Mouse (Mus musculus) heart, embryonic 16.5 days (tissue): ENCODE data around the gene Cacna1d. TPM values are rescaled to one million over a fixed set of nuclear protein-coding genes. Genes with fewer than 3 reads are reported as not detected.

Experiments
- ATAC-seq: fragments of 200-750 bp; cut with Nextera tagmentation; replicated peaks from 2 replicates; pipeline ENCODE4 v1.8.0; 2017; ENCODE audit warnings: moderate number of reproducible peaks; ENCODE audit not compliant: insufficient read depth, low FRiP score; ENCODE audit errors: extremely low read depth
- H3K27ac ChIP-seq: fragments of 300-500 bp; sonication (generic); 2 replicates; pipeline ENCODE4 v1.5.1; 2014; ENCODE audit warnings: mild to moderate bottlenecking, low read length, control low read depth, moderate library complexity
- H3K27me3 ChIP-seq: fragments of 300-500 bp; sonication (generic); 2 replicates; pipeline ENCODE4 v1.6.1; 2014; ENCODE audit warnings: low read length, mixed read lengths; ENCODE audit not compliant: control insufficient read depth, insufficient read depth
- H3K36me3 ChIP-seq: fragments of 300-500 bp; sonication (generic); 2 replicates; pipeline ENCODE4 v1.6.1; 2014; ENCODE audit not compliant: control insufficient read depth, insufficient read depth
- H3K4me1 ChIP-seq: fragments of 300-500 bp; sonication (generic); 2 replicates; pipeline ENCODE4 v1.6.1; 2014; ENCODE audit warnings: low read length, mixed read lengths; ENCODE audit not compliant: control insufficient read depth, insufficient read depth
- H3K4me2 ChIP-seq: fragments of 300-500 bp; sonication (generic); 2 replicates; pipeline ENCODE4 v1.6.1; 2014; ENCODE audit warnings: low read depth, mild to moderate bottlenecking, control low read depth, low read length
- H3K4me3 ChIP-seq: fragments of 300-500 bp; sonication (generic); 2 replicates; pipeline ENCODE4 v1.5.1; 2014; ENCODE audit warnings: mild to moderate bottlenecking, control low read depth, low read length
- H3K9ac ChIP-seq: fragments of 300-500 bp; sonication (generic); 2 replicates; pipeline ENCODE4 v1.6.1; 2014; ENCODE audit warnings: low read length, control low read depth
- H3K9me3 ChIP-seq: fragments of 300-500 bp; sonication (generic); replicated peaks from 2 replicates; pipeline ENCODE4 v1.6.1; 2016; ENCODE audit warnings: low read length; ENCODE audit not compliant: control insufficient read depth
- WGBS: fragments of 180-500 bp; shearing (Covaris S2); extraction: QIAGEN DNeasy Blood & Tissue Kit; methylation state at CpG from one replicate; pipeline ENCODE4 v1.1.7; 2014; 5-methylcytosine and 5-hydroxymethylcytosine counted together
- polyA plus RNA-seq: library from polyadenylated mRNA; unstranded; fragments of >200 nt; fragmentation: Nextera tagmentation; extraction: Ambion mirVana; gene quantifications from 2 replicates; pipeline ENCODE4 v1.2.1, GENCODE M21; 2015

The Cacna1d gene
- polyA plus RNA-seq, 1 experiment from 2014 or later: 4.9 TPM

DNA sequence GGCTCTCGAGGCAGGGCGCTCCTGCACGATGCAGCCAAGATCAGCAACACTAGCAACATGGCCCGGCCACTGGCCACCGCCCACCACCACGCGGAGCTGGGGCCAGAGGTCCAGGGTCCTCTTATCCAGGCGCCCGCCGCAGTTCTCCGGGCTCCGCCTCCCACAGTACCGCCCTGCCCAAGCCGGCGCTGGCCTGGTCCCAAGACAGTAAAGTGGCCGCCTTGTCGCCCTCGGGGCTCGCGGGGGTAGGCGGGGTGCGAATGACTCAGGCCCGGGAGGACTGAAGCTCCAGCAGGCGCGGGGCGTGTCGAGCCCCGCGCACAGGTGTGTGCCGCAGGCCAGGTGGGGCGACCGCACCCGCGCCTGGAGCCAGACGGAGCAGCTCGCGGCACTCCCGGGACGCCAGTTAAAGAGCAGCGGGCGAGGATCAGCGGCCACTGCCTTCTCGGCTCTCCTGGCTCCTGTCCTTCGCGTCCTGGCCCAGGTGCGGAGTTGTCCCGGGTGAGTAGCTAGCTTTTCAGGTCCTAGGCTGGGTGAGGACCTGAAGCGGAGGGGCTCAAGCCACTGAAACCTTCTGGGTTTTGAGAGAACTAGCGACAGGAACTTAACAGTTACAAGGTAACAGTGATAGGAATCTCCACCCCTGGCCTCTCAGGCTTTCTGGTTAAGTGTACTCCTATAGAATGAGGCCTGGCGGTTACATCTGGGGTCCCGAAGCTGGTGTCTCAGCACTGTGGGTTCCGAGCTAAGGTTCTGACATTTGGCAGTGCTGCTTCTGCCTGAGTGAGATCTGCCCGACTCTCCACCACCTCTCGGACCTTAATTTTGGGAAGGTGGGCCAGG is 482.3 kb downstream of the Cacna1d start, which contains the start of the genes Il17rb and Chdh:
Gene Il17rb (minus strand): TSS at position 164 of the 843 bp plus-strand sequence.
Gene Chdh (plus strand): TSS at position 291 of the 843 bp plus-strand sequence.
- Histone ChIP-seq H3K36me3 (no peaks in the 10 kb centered on the region), H3K4me3 (peak within 1 kb of the TSS; percentile 57), H3K27me3 (peaks cover 20% of the 10 kb centered on the region), H3K27ac (peak within 1 kb of the TSS; percentile 1; the same call in 1 of the 2 replicates), H3K9ac (peak within 1 kb of the TSS; percentile 67), H3K9me3 (no peaks in the 10 kb centered on the region), H3K4me2 (peak within 1 kb of the TSS; percentile 90), H3K4me1 (peaks cover 10% of the 10 kb centered on the region)
- peak; percentile 42 for ATAC-seq
- 8% methylated on average over 54 of the region's 54 CpGs for WGBS

DNA sequence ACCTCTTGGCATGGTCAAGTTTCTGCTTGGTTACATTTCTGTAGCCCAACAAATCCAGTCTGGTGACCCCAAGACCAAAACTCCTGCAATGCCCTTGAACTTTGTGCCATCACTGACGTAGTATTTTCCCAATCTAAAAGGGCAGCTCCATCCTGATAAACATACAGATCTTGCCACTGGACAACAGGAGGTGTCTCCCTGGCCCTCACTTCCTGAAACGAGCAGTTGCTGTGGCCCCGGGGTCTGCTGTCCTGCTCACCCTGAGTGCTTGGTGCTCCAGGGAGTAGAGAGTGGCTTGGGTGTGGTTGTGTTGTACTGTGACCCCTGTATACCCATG is 491.8 kb downstream of the Cacna1d start:
- Histone ChIP-seq H3K9ac (no peak overlapping the region), H3K36me3 (peaks cover 21% of the 10 kb centered on the region), H3K4me3 (no peak overlapping the region), H3K4me2 (no peak overlapping the region), H3K27me3 (no peaks in the 10 kb centered on the region), H3K9me3 (no peaks in the 10 kb centered on the region), H3K27ac (no peak overlapping the region), H3K4me1 (0 out of 2 replicates have a peak, but pooled peaks cover 2% of the 10 kb centered on the region)
- WGBS: 72% methylated on average over 3 of the region's 3 CpGs
- no peak for ATAC-seq

DNA sequence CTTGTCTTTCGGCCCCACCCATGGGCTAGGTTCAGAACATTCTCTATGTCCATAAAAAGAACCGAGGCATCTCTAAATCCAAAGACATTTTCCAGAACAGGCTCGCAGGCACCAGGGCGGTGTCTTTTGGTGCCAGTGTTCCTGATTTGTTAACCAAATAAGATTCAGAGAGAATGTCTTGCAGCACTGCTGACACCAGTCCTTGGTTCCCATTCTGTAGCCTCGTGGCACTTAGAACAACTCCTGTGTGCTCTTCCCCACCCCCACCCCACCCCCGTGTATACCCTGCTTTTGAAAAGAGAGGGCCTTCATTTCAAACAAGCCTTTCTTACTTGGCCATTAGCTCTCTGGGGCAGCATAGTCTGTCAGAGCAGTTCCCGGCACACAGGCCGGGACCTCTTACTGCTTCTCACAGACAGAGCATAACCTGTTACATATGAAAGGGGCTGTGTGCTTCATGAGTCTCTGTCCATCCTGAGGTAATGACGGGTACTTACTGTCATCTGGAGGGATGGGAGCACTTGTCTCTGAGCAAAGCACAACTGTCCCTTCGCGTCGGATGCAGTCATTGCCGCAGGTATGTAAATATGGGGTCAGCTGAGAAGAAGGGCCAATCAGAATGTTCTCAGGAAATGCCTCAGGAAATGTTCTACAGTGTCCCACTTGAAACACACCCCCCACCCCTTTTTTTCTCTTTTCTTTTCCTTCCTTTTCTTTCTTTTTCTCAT is 492.3 kb downstream of the Cacna1d start:
- no peak for ATAC-seq
- Histone ChIP-seq H3K4me2 (no peak overlapping the region), H3K9me3 (no peaks in the 10 kb centered on the region), H3K9ac (no peak overlapping the region), H3K27ac (no peak overlapping the region), H3K4me1 (0 out of 2 replicates have a peak, but pooled peaks cover 2% of the 10 kb centered on the region), H3K36me3 (peaks cover 25% of the 10 kb centered on the region), H3K4me3 (no peak overlapping the region), H3K27me3 (no peaks in the 10 kb centered on the region)
- 82% methylated on average over 13 of the region's 13 CpGs for WGBS

DNA sequence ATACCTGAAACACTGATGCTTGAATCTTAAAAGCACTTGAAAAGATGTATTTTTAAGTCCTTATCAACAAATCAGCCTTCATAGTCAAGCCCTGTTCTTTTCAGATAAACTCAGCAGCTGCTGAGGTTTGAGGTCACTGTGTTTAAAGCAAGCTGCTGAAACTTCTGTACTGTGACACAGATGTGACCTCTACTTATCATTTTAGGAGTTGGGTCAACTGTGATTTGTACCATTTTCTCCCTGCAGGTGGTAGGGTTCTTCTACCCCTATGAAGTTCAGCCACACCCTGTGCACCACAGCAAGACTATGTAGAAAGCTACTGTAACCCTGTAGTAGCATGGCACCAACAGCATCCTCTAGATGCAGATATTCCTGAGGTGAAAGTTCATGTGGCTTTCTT is 493.9 kb downstream of the Cacna1d start:
- no peak overlapping the region for H3K4me3 ChIP-seq
- no peaks in the 10 kb centered on the region for H3K27me3 ChIP-seq
- no peak overlapping the region for H3K4me2 ChIP-seq
- H3K4me1 ChIP-seq: 0 out of 2 replicates have a peak, but pooled peaks cover 2% of the 10 kb centered on the region
- no peak; the same call in 1 of the 2 replicates for ATAC-seq
- peaks cover 41% of the 10 kb centered on the region for H3K36me3 ChIP-seq
- no peak overlapping the region for H3K27ac ChIP-seq
- no peak overlapping the region for H3K9ac ChIP-seq
- H3K9me3 ChIP-seq: no peaks in the 10 kb centered on the region

DNA sequence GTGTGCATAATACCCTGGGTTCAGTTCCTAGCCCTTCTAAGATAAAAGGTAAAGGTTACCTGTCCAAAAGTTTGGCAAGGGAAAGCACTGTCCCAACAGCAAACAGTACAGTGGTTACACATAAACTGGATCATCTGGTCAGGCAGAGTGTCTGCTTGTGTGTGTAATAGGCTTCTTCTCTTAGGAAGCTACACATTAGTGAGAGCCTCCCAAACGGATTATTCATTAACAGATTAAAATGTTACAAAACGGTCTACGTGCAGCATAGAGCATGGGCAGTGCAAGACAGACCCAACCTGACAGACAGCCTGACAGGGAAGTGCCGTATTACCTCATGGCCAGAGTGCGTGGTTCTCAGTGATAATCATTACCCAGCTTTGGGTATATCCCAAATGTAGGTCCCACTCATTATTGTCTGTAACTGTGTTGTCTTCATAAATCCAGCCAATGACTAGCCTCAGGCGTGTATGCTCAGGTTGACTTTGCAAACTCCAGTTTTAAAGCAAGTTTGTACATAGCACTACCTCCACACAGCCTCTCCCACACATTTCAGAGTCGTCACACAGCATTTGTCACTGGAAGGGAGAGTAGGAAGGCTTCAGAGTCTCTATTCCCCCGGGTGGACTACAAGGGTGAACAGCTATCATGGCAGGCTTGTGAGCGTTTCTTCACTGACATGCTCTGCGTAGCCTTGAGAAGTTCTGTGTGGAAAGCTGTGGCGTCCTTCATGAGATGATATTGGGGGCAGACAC is 495.1 kb downstream of the Cacna1d start:
- Histone ChIP-seq H3K9me3 (no peaks in the 10 kb centered on the region), H3K36me3 (peaks cover 50% of the 10 kb centered on the region), H3K27ac (no peak overlapping the region), H3K4me2 (no peak overlapping the region), H3K4me3 (no peak overlapping the region), H3K4me1 (0 out of 2 replicates have a peak, but pooled peaks cover 2% of the 10 kb centered on the region), H3K9ac (no peak overlapping the region), H3K27me3 (no peaks in the 10 kb centered on the region)
- ATAC-seq: no peak
- 89% methylated on average over 11 of the region's 11 CpGs for WGBS

DNA sequence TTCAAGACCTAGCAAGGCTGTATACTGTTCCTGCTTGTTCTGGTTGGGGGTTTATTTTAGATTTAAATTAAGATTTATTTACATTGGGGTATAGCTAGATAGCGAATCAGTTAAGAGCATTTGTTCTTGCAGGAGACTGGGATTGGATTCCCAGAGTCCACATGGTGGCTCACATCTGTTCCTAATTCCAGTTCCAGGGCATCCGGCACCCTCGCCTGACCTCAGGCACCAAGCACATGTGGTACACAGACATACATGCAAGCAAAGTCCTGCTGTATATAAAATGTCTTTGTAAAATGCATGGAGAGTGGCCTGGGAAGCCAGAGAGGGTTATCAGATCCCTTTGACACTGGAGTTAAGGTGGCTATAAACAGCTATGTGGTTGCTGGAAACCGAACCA is 496.3 kb downstream of the Cacna1d start:
- H3K4me2 ChIP-seq: no peak overlapping the region
- 0 out of 2 replicates have a peak, but pooled peaks cover 2% of the 10 kb centered on the region for H3K4me1 ChIP-seq
- ATAC-seq: no peak
- 89% methylated on average over 4 of the region's 4 CpGs for WGBS
- H3K27me3 ChIP-seq: no peaks in the 10 kb centered on the region
- H3K9ac ChIP-seq: no peak overlapping the region
- no peak overlapping the region for H3K27ac ChIP-seq
- no peaks in the 10 kb centered on the region for H3K9me3 ChIP-seq
- H3K4me3 ChIP-seq: no peak overlapping the region
- H3K36me3 ChIP-seq: peaks cover 59% of the 10 kb centered on the region

Other genes starting within 250 kb of the Cacna1d start
- 16.8 and 20.1 TPM in 2 replicates for gene Dcp1a, start 11.9 kb downstream of the Cacna1d start, polyA plus RNA-seq
- 93.9 and 96.3 TPM in 2 replicates for gene Tkt, start 56.9 kb upstream of the Cacna1d start, polyA plus RNA-seq
- 40.7 and 42.7 TPM in 2 replicates for gene Prkcd, start 134.8 kb upstream of the Cacna1d start, polyA plus RNA-seq
- gene Rft1, start 162.9 kb upstream of the Cacna1d start, polyA plus RNA-seq: 11.0 and 11.3 TPM in 2 replicates
- gene Sfmbt1, start 223.4 kb upstream of the Cacna1d start, polyA plus RNA-seq: 9.2 and 9.5 TPM in 2 replicates